Comparison of ENCODE assay signal across 8 mouse cellular contexts in genomic region chr13:32169173-32169572, GRCm38 (mm10).
A peak's percentile ranks its signal among the peaks of the same experiment; 100 is the strongest.
DNase-seq lines count a peak whose midpoint lies in the region; ATAC-seq and TF ChIP-seq lines count a peak whose summit lies in the region.

No protein-coding gene starts in this region.

- no peaks in the 10 kb centered on the region for H3K27me3 ChIP-seq in C2C12 (ENCODE audit: control insufficient read depth, insufficient read depth, insufficient read length)
- H3K27me3 ChIP-seq in intestine, embryonic 16.5 days (replicated peaks; ENCODE audit: control insufficient read depth, insufficient read depth, low read length): no peaks in the 10 kb centered on the region; the same call in 1 of the 2 replicates
- H3K27me3 ChIP-seq in forebrain, embryonic 14.5 days (replicated peaks; ENCODE audit: control insufficient read depth, insufficient read depth, low read length): no peaks in the 10 kb centered on the region
- H3K27me3 ChIP-seq in forebrain, embryonic 10.5 days (ENCODE audit: poor library complexity, severe bottlenecking): no peaks in the 10 kb centered on the region

- ATAC-seq in intestine, embryonic 16.5 days: peak; percentile 85
- no peak for ATAC-seq in forebrain, embryonic 14.5 days

- H3K9ac ChIP-seq in intestine, embryonic 16.5 days (ENCODE audit: low read depth, low read length): no peak overlapping the region
- no peak overlapping the region for H3K9ac ChIP-seq in forebrain, embryonic 14.5 days (ENCODE audit: low read length)

- no peaks in the 10 kb centered on the region for H3K79me3 ChIP-seq in C2C12 (ENCODE audit: low read depth)

- no peak for TF ChIP-seq POLR2A in brain, embryonic 14.5 days (IDR thresholded peaks at IDR 0.05; ENCODE audit: borderline replicate concordance, extremely low read depth, insufficient read depth, insufficient read length, poor library complexity, severe bottlenecking)

- 0 out of 2 replicates have a peak, but pooled peaks cover 3% of the 10 kb centered on the region for H3K4me1 ChIP-seq in intestine, embryonic 16.5 days (ENCODE audit: control insufficient read depth, insufficient read depth, low read length)
- H3K4me1 ChIP-seq in forebrain, embryonic 14.5 days (ENCODE audit: control insufficient read depth, insufficient read depth, low read length): no peaks in the 10 kb centered on the region
- H3K4me1 ChIP-seq in forebrain, embryonic 10.5 days: peaks cover 3% of the 10 kb centered on the region; the same call in 1 of the 2 replicates

- no peak overlapping the region for H3K4me3 ChIP-seq in C2C12 (ENCODE audit: insufficient read depth, poor library complexity, severe bottlenecking)
- H3K4me3 ChIP-seq in intestine, embryonic 16.5 days (ENCODE audit: low read length): no peak overlapping the region
- no peak overlapping the region for H3K4me3 ChIP-seq in forebrain, embryonic 14.5 days (ENCODE audit: low read depth, low read length)
- H3K4me3 ChIP-seq in forebrain, embryonic 10.5 days: no peak overlapping the region

- no peak overlapping the region for H3K4me2 ChIP-seq in intestine, embryonic 16.5 days (ENCODE audit: low read depth, low read length)
- H3K4me2 ChIP-seq in forebrain, embryonic 14.5 days (ENCODE audit: low read length): no peak overlapping the region

- H3K79me2 ChIP-seq in C2C12 (ENCODE audit: control insufficient read depth, insufficient read depth): no peaks in the 10 kb centered on the region

- H3K9me3 ChIP-seq in intestine, embryonic 16.5 days (ENCODE audit: control insufficient read depth, low read length): no peaks in the 10 kb centered on the region
- H3K9me3 ChIP-seq in forebrain, embryonic 14.5 days (replicated peaks; ENCODE audit: control insufficient read depth, low read length): no peaks in the 10 kb centered on the region
- H3K9me3 ChIP-seq in forebrain, embryonic 10.5 days: no peaks in the 10 kb centered on the region

- DNase-seq in brain, embryonic 14.5 days (ENCODE audit: low read depth): peak; percentile 20
- peak; percentile 70 for DNase-seq in lung, postnatal 10 days
- no peak for DNase-seq in right cerebral cortex, postnatal 10 days (ENCODE audit: low spot score in 2 of 2)
- no peak for DNase-seq in cerebellum, adult 11 months
- DNase-seq in forebrain, embryonic 14.5 days (ENCODE audit: low spot score): no peak
- no peak for DNase-seq in forebrain, embryonic 10.5 days (ENCODE audit: extremely low spot score, low spot score)

- H3K36me3 ChIP-seq in C2C12 (ENCODE audit: control insufficient read depth, insufficient read depth): no peaks in the 10 kb centered on the region
- no peaks in the 10 kb centered on the region for H3K36me3 ChIP-seq in intestine, embryonic 16.5 days (ENCODE audit: control insufficient read depth, insufficient read depth, low read length)
- no peaks in the 10 kb centered on the region for H3K36me3 ChIP-seq in forebrain, embryonic 14.5 days (ENCODE audit: control insufficient read depth, insufficient read depth, low read length)
- no peaks in the 10 kb centered on the region for H3K36me3 ChIP-seq in forebrain, embryonic 10.5 days (replicated peaks)

- TF ChIP-seq CTCF in C2C12 (IDR thresholded peaks at IDR 0.05; ENCODE audit: control insufficient read depth, insufficient read depth, insufficient read length): no peak
- TF ChIP-seq CTCF in brain, embryonic 14.5 days (IDR thresholded peaks at IDR 0.05; ENCODE audit: borderline replicate concordance, extremely low read depth, insufficient read depth, insufficient read length): no peak

- H3ac ChIP-seq in C2C12 (ENCODE audit: control insufficient read depth, insufficient read length, low read depth): no peak overlapping the region

- WGBS in intestine, embryonic 16.5 days: 2% methylated on average over 5 of the region's 5 CpGs
- 46% methylated on average over 5 of the region's 5 CpGs for whole genome bisulfite sequencing in forebrain, embryonic 14.5 days
- whole genome bisulfite sequencing in forebrain, embryonic 10.5 days: 61% methylated on average over 5 of the region's 5 CpGs

- no peak overlapping the region for H3K27ac ChIP-seq in intestine, embryonic 16.5 days (ENCODE audit: low read length)
- H3K27ac ChIP-seq in forebrain, embryonic 14.5 days (ENCODE audit: low read depth, low read length): no peak overlapping the region
- no peak overlapping the region for H3K27ac ChIP-seq in forebrain, embryonic 10.5 days

TF ChIP-seq in C2C12, 6 proteins besides CTCF, POLR2A, EP300 and RAD21:
- peak; percentile 8 for TF ChIP-seq MYOD1 (IDR thresholded peaks at IDR 0.05; ENCODE audit: control insufficient read depth, insufficient read length, low read depth)
- no peak for TF ChIP-seq CEBPB (IDR thresholded peaks at IDR 0.05; ENCODE audit: low read depth)
- no peak for TF ChIP-seq FOSL1 (IDR thresholded peaks at IDR 0.05; ENCODE audit: insufficient read depth, low read length, poor library complexity, severe bottlenecking)
- TF ChIP-seq MYOG (IDR thresholded peaks at IDR 0.05; ENCODE audit: control insufficient read depth, extremely low read depth, insufficient read length): no peak
- no peak for TF ChIP-seq USF1 (IDR thresholded peaks at IDR 0.05; ENCODE audit: low read depth)
- TF ChIP-seq MAX (IDR thresholded peaks at IDR 0.05): no peak

Comparison
In these comparisons a context has a peak if more than half of its experiments do, and no peak if none do; other contexts are left out.
1. DNase-seq: peak in brain, embryonic 14.5 days (single experiment) and lung, postnatal 10 days (single experiment); none in right cerebral cortex, postnatal 10 days (0 of 2), cerebellum, adult 11 months (single experiment), forebrain, embryonic 14.5 days (single experiment) and forebrain, embryonic 10.5 days (single experiment).